Mouse (Mus musculus): ENCODE measurements at regions not wholly inside any gene's neighbourhood (a gene's known extent, or its start where the extent isn't known, plus 50 kb on each side); places are given as distances from the start of the nearest gene placed in this dataset.
A peak's percentile ranks its signal among the peaks of the same experiment; 100 is the strongest.

DNA sequence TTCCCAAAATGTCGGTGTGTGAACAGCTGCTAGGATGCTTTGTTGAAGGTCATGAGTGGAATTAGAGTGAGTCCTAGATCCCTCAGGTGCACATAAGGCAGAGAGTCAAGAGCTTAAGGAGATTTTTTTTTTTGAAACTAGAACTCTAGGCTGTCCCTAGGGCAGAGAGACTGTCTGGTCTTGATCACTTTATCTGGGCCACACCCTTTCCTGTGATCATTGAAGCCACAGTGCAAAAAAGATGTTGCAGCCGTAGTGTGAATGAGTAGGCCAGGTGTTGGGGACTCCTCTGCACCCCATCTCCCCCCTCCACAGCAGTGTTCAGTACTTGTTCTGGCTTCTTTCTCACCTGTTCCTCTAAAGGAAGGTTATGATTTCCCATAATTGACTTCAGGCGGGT lies 153.9 kb downstream of the Katnal1 start:
- no peak for DNase-seq

DNA sequence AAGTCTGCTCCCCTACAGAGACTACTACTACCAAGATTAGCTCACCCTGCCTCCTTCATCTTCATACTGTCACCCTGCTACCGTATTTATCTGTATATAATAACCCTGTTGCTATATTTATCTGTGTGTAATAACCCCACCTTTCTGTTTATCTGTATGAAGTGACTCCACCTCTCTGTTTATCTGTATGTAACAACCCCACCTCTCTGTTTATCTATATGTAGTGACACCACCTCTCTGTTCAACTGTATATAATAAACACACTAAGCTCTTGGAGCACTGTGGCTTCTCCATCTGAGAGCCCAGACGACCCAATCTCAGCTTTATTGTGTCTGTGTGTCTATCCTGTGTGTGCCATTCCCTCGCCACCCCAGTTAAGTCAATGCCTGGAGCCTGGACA lies 154.7 kb downstream of the Katnal1 start:
- DNase-seq, result no peak

DNA sequence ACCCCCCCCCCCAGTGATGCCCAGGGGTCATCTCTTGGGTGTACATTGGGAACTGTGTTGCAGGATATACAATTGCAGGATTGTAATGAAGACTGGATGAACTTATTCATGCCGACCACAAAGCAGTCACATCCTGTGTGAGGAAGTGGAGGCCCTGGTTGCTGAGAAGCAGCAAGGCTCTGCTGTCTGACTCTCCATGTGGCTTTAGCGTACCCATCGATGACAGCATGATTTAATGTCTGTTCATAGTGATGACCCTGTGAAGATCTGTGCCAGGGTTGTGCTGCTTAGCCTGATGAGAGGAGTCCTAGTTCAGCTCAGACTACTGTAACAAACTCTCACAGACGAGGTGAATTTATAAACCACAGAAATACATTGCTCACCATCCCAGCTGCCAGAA lies 159.7 kb downstream of the Katnal1 start:
- no peak for DNase-seq

DNA sequence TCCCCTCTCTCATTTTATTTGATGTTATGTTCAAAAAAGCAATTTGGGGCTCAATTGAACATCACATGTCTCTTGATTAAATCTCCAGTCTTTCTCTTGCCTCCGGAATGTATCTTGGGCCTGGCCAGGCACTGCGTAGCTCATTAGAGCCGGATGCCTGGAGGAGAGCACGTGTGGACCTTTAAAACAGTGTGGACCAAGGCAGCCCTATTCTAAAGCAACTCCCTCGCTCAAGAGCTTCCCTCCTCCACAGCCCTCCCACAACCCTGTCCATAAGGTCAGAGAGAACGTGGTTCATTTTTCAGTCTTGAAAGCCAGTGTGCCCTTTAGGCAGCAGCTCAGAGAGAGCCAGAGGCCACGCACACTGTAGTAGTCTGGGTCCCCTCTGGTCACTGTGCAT lies 160.8 kb downstream of the Katnal1 start:
- DNase-seq, result no peak

DNA sequence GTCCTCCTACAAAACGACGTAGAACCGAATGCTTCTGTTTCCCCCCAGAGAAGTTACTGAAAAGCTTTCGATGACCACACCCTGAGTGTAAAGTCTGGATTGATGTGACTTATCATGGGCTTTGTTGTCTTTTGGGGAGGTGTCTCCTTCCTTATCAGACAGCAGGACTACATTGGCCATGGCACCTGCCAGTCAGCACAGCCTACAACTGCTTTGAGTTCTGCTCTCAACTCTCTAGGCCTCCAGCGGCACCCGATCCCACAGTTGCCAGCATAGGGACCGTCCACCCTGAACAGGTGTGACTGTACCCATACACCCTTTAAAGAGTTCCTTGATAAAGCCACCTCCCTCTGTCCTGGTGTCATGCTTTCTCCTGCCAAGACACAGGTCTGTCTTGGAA lies 163.1 kb downstream of the Katnal1 start:
- no peak for DNase-seq

DNA sequence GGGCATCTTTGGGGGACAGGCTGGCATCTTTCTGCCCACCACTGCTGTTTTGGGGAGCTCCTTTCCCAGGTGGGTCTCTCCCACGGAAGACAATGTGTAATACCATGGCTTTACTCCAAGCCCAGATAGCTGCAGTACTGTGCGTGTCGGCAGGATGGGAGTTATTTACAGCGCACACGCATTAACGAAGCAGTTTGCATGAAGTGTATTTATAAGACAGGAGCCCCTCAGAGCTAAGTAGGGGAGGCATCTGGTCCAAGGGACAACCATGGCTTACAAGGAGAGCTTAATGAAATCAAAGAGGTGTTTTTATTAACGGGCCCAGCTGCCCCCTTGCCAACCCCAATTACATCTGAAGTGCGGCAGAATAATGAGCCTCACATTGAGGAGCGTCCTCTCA lies 169.0 kb downstream of the Katnal1 start:
- DNase-seq, result no peak

DNA sequence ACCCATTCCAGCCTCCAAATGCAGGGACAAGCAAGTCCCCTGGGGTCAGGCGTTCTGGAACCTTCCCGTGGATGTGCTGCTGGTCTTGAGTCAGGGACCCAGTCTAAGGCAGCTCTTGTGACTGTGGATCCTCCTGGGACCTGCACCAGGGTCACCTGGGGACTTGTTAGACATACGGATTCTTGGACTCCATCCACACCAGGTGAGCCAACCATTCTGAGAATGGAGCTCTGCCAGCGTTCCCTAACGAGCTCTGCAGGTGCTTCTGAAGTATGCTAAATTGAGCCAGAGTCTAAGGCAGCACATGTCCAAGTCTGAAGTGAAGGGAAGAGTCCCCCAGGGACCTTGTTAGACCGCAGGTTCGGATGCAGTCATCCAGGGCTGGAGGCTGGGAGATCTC lies 170.3 kb downstream of the Katnal1 start:
- peak; percentile 50 to 75 for DNase-seq

DNA sequence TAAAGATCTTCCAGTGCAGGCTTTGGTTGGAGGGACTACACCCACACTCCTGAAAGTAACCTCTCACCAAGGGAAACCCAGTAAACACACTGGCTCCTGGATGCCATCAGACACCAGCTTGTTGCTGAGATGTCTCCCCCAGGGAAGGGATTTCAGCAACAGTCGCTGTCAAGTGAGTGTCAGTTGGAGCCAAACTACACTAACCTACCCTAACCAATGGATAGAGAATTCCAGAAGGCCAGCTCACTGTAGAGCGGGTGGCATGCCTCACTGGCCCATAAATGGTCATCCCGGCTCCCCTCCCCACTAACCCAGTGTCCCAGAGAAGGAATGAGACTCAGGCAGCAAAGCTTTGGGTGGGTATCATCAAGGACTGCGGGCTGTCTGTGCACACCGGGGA lies 171.4 kb downstream of the Katnal1 start:
- DNase-seq, result no peak

DNA sequence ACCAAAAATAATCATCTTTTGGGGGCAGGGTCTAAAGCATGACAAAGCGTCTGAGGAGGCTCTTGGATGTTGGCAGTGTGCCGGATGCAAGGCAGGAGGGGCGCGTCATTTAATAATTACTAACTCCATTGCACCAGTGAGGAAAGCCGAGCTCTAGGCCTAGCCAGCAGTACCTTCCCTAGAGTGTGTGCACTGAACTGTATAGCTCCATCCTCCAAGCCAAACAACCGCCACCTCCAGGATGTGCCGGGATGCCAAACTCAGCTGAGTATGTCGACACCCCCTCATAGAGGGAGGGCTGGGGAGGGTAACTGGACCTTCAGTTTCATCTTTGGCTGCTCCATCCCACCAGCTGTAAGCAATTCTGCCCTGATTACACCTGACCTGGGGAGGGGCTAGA lies 171.9 kb downstream of the Katnal1 start:
- peak in 1 of 2 experiments; percentile 47 for DNase-seq

DNA sequence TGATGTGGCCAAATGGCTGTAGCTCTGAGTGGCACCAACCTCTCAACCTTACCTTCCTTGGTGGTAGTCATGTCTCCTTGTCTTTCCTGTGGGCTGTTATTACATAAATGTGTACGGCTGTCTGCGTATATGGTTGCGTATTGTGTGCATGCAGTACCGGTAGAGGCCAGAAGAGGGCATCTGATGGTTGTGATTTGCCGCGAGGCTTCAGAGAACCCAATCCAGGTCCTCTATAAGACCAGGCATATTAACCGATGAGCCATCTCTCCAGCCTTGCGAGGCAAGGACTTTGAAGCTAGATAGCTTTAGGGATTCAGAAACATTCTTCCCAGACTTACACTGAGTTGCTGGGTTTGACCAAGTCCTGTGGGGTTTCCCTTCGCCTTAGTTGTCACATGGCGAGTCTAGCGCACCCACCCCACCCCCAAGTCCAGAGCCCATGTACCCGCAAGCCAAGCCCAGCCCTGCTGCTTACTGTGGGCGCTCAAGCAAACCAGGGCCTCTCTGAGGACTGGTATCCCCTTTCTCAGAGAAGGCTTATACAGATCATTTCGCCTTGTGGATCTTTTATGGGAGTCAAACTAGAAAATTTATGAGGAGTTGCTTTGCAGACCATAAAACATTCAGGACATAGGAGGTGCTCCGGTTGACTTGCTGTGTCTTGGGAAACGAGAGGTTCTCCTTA lies 172.7 kb downstream of the Katnal1 start:
- peak in 1 of 2 experiments; percentile 79 for DNase-seq

DNA sequence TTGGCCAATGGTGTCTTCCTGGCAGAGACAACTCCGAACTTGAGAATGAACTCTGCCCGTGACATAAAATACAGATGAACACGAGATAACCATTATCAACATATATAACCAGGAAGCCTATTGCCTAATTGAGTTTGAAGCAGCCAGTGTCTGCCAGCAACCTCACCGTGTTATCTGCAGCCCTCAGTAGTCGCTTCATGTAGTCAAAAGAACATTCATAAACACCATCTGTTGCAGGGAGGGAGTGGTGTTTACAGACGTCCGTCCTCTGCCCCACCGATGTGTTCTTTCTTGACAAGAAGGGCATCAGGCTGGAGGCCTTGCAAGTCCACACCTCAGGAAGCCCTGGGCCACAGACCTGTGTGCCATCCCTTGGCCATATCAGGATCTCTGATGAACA lies 173.3 kb downstream of the Katnal1 start:
- DNase-seq, result no peak

DNA sequence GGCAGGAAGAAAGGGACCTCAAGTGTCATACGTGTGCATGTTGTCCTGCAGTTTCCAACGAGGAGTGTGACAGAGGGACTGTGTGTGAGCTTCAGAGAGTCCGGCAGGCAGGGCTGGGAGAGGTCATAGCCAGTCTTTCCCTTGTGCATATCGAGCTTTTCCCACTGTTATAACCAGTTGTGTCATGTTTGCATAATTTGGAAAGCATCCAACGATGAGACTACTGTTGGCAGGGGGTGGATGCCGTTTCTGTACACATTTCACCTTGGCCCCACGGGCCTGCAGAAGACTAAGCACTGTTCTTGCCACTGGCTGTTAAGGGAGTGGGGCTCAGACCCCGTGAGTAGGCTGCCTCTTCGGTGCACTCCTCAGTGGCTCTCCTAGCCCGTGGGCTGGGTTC lies 174.2 kb downstream of the Katnal1 start:
- DNase-seq, result no peak

DNA sequence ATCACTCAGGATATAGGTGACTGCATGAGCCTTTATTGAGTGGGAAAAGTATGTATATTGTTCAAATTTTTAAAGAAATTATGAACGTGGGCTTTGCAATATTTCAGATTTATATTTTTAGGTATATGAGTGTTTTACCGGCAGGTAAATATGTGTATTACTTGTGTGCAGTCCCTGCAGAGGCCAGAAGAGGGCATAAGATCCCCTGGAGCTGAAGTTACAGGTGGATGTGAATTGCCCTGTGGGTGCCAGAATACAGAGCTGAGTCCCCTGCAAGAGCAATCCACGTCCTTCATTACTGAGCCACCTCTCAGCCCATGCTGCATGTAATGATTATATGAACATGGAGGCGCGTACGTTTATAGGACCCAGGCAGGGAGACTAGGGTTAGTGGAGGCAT lies 174.8 kb downstream of the Katnal1 start:
- DNase-seq, result no peak

DNA sequence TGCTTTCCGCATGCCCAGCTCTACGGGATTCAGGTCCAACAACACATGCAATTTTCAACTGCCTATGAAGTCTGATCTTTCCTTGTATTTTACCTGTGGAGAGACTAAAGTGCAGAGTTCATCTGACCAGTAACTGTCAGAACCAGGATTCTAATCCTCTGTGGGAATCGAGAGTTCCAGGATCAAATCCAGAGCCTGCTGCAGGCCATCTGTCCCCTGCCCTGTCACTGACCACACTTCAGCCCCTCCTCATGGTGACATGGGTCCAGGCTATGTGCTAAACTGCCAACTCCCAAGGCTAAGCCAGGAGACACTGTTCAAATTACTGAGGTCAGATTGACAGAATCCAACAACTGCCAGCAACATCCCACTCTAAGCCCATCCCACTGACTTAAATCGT lies 175.7 kb downstream of the Katnal1 start:
- no peak for DNase-seq

DNA sequence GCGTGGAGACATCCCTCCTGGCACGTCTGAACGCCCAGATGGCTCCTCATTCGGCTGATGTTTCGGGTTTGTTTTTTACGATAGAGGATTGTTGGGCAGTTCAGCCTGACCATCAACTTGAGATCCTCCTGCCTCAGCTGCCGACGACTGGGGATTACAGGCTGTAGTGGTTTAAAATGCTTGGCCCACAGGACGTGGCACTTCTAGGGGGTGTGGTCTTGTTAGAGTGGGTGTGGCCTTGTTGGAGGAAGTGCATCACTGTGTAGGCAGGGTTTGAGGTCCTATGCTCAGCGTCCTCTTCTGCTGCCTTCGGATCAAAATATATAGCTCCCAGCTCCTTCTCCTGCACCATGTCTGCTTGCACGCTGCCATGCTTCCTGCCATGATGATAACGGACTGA lies 177.1 kb downstream of the Katnal1 start:
- no peak for DNase-seq

DNA sequence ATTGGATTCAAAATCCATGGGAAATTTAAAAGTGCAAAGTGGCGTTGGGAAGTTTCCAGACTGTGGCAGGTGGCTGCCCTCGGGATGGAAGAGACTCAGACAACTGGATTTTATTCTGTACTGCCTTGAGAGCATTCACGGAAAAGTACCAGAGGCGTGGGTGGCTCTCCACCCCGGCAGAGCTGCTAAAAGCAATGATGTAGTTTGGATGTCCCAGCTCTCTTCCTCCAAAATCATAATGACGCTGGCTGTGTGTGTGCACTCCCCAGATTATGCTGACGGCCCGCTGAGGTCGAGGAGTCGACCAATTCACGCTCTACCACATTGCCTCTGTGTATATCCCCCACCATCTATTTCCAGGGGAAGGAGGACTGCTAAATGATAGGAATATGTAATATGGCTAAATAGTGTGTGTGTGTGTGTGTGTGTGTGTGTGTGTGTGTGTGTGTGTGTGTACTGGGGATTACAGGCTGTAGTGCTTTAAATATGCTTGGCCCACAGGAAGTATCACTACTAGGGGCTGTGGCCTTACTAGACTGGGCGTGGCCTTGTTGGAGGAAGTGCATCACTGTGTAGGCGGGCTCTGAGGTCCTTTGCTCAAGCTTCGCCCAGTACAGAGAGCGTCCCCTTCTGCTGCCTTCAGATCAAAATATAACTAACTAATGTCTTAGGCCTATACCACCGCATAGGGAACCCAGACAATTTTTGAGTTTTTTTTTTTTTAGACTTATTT lies 179.0 kb downstream of the Katnal1 start:
- DNase-seq, result no peak

DNA sequence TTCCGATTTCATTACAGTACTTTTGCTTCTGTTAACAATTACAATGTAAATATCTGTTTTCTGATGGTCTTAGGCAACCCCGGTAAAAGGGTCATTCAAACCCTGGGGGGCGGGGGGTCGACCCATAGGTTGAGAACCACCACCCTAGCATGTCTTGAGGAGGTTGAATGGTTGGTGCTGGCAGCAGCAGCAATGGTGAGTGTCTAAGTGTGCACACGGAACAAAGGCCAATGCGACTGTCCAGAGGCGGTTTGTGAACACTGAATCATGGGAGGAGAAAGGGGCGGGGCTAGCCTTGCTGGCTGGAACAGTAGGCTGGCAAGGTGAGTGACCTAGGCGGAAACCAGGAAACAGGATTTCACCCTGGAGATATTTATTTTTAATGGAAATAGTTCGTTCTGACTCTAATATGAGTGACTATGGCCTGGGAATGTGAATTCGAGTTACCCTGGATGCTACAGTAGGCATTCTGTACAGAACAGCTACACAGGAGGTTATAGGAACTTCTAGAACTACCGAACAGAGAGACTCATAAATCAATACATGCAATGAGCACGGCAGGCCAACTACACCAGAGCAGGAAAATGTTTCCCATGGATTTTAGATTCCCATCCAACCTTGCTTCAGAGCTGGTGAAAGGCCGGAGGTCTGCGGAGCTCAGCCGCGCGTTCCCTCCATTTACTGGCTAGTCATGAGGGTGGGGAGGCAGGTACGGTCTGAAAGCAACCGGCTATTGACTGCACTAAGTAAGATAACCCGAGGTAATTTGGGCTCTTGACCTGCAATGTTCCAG lies 181.0 kb downstream of the Katnal1 start:
- DNase-seq, result peak in 1 of 2 experiments; percentile 57

DNA sequence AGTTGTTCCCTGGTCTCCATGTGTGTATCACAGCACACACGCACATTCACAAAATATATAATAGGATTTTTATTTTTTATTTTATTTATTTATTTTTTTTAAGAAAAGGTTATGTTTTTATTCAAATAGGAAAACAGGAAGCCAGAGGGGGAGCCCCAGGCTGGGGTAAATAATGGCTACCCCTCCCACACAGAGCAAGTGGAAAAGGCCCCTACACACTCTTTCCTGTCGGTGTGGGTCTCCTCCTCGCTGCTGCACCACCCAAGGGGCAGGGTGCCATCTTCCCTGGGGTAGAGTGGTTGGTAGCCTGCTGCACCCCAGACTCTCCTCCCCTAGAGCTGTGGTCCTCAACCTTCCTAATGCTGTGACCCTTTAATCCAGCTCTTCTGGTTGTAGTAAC lies 181.6 kb downstream of the Katnal1 start:
- no peak for DNase-seq

DNA sequence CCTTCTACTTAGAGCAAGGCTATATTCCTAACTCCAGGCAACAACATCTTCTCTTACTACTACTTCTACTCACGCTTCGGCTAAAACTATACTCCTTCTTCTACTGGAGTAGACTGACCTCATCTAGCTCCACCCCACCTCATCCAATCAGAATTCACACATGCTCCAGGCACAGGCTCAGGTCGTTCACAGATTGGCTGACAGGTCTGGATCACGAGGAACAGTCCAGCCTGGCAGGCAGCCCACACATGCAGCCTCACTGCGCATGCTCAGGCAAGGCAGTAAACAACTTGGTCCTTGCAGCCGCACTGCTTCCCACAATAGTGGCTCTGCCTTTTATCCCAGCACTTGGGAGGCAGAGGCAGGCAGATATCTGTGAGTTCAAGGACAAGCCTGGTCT lies 182.4 kb downstream of the Katnal1 start:
- peak; percentile 55 to 73 for DNase-seq

DNA sequence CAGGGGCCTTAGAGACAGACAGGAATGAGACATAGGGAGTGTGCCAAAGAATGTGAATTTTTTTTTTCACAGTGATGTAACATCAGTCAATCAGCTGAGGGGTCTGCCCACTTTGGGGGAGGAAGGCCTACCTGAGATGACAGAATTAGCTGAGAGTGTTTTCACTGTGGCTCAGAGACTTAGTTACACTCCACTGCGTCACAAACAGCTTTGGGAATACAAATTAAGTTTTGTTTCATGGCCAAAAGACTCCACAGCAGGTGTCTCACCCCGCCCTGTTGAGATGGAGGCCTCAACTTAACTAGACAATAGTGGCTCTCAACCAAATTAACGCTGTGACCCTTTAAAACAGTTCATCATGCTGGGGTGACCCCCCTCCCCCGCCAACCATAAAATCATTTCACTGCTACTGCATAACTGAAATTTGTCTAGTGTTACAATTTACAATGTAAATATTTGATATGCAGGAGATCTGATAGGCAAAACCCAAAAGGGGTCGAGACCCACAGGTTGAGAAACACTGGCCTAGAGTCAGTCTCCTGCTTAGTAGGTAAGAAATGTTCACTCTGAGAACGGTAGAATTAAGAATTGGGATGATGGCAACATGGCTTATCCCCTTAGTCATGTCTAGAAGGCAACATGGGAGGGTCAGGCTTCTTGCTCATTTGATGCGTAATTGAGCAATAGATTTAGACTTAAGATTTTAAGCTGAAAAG lies 184.3 kb downstream of the Katnal1 start:
- no peak for DNase-seq

DNA sequence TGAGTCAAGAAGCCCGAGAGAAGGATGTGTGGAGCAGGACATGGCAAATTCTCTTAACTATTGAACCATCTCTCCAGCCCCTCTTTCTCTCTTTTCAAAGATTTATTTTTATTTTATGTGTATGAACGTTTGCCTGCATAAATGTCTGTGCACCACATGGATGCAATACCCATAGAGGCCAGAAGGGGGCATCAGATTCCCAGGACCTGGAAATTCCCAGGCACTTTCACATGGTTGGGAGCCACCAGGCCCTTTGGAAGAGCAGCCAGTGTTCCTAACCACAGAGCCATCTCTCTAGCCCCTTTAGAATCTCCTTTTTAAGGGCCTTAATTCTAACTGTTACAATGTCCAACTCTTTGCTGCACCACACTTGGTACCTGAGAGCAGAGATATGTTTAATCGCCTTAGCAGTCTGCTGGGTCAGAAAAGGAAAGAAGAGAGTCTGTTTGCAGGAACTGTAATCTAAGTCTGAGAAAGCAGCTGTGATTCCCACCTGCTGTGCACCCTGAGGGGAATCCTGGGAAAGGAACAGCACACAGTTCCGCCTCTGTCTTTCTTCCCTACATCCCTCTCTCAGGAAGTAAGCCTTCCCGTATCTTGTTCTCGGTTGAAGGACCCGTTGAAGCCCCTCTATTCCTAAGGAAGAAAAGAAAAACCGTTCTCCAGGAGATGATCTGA lies 186.8 kb downstream of the Katnal1 start:
- DNase-seq, result no peak

DNA sequence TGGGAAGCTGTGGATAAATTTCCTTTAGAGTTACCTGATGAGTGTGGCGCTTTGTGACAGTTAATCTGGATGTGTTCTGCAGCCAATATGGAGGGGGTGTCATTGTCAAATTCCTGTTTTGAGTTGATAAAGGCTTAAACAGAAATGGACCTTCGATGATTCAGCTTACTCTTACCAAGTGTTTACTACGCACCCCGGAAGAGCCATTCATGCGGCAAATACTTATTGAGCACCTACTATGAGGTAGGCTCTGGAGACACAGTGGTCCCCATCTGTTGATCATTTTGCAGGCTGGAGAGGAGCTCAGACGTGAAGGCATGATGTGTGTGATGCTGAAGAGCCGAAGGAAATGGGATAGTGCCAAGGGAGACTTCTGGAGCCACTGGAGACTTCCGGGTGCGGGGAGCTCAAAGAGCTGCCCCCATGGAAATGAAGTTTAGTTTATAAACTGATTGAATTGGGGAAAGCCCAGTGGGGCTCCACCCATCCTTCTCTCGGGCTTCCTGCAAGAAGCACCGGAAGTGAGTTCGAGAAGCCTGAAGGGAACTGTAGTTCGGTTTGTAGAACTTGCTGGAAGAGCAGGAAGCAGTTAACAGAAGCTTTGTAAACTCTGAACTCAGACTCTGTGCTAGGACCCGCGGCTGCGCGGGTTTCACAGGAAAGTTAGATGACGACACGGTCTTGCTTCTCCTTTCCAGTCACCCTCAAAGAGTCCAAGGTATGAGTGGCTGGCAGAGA lies 187.7 kb downstream of the Katnal1 start:
- DNase-seq, result no peak

All from kidney, adult 8-10 months (tissue).